Mouse (Mus musculus) adipose tissue, adult 10 weeks (tissue): ENCODE measurements around the gene Psg20. TPM values are rescaled to one million over a fixed set of nuclear protein-coding genes. Genes with fewer than 3 reads are reported as not detected.

Experiments
- polyA plus RNA-seq: library from polyadenylated mRNA; stranded (reverse); fragments of 350-450 nt; fragmentation: Illumina TruSeq; extraction: RNeasy Lipid Tissue Mini Kit (QIAGEN cat#74804); gene quantifications from one replicate; pipeline ENCODE4 v1.2.3, GENCODE M21; 2014; ENCODE audit warnings: low read depth, low replicate concordance

The Psg20 gene
- not detected for polyA plus RNA-seq

DNA sequence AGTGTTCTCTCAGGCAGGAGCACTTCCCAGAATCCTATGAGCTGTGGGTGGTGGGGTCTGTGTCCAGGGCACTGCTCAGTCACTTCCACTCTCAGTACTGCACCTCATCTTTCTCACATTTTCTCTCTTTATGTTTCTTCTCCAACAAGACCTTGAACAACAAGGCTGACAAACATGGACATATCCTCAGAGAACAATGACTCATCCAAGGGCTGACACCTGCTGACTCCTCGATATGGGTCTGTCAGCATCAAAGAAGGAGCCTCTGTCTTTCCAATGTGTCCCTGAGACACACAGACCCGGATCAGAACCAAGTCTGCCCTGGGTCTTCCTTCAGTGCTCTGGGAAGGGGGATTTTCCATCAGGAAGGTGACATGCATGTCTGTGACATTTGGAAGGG lies at the start of gene Psg20:
Gene Psg20, minus strand, starts transcription at position 101 of the 400 bp plus-strand sequence.

DNA sequence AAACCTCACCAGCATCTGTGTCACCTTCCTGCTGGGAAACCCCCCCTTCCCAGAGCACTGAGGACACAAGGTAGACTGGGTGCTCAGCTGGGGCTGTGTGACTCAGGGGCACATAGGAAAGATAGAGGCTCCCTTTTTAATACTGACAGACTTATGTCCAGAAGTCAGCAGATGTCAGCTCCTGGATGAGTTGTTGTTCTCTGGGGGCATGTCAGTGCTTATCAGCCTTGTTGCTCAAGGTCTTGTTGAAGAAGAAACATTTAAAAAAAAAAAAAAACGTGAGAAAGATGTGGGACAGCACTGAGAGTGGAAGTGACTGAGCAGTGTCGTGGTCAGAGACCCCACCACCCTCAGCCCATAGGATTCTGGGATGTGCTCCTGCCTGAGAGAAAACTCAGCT lies 31.8 kb upstream of the Psg20 start, which contains the start of gene Psg22:
Gene Psg22, plus strand, starts transcription at position 301 of the 400 bp plus-strand sequence.

DNA sequence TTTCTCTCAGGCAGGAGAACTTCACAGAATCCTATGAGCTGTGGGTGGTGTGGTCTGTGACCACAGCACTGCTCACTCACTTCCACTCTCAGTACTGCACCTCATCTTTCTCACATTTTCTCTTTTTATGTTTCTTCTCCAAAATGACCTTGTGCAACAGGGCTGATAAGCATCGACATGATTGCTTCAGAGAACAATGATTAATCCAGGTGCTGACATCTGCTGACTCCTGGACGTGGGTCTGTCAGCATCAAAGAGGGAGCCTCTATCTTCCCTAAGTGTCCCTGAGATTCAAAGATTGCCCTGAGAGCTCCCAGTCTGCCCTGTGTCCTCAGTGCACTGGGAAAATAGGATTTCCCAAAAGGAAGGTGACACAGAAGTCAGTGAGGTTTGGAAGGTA lies 29.4 kb downstream of the Psg20 start, which contains the start of gene Psg21:
Gene Psg21, minus strand, starts transcription at position 101 of the 400 bp plus-strand sequence.

Other genes starting within 250 kb of the Psg20 start
- gene Psg26, start 202.0 kb downstream of the Psg20 start, polyA plus RNA-seq, result not detected
- gene Psg25, start 153.9 kb downstream of the Psg20 start, polyA plus RNA-seq, result not detected
- gene Psg27, start 118.9 kb downstream of the Psg20 start, polyA plus RNA-seq, result not detected
- not detected for gene Psg23, start 69.7 kb downstream of the Psg20 start, polyA plus RNA-seq
- gene Psg21, start 29.5 kb downstream of the Psg20 start, polyA plus RNA-seq, result not detected
- not detected for gene Psg22, start 31.9 kb upstream of the Psg20 start, polyA plus RNA-seq
- not detected for gene Psg19, start 112.3 kb upstream of the Psg20 start, polyA plus RNA-seq
- gene Psg17, start 135.4 kb upstream of the Psg20 start, polyA plus RNA-seq, result not detected
- 11.0 TPM for gene Mill2, start 153.8 kb upstream of the Psg20 start, polyA plus RNA-seq
- gene Pglyrp1, start 185.1 kb upstream of the Psg20 start, polyA plus RNA-seq, result 3.0 TPM
- gene Ccdc61, start 224.2 kb upstream of the Psg20 start, polyA plus RNA-seq, result 12.3 TPM
- 2.7 TPM for gene Nova2, start 239.7 kb upstream of the Psg20 start, polyA plus RNA-seq